Mouse (Mus musculus) Patski (cell line): ENCODE results near the gene Srek1ip1. TPM values are rescaled to one million over a fixed set of nuclear protein-coding genes. Genes with fewer than 3 reads are reported as not detected.

ENCODE experiments used
- ATAC-seq: fragments of 100-300 bp; one replicate; pipeline ENCODE4 v1.8.0; 2021
- CTCF ChIA-PET: fragments of 350-600 bp; sonication (Branson Sonifier 250); formaldehyde crosslinking; loops from one replicate; lab custom pipeline; 2022; ENCODE audit warnings: inconsistent platforms; lab: Charles Lee
- POLR2A ChIA-PET: fragments of 350-600 bp; sonication (Branson Sonifier 250); formaldehyde crosslinking; loops from one replicate; lab custom pipeline; 2022; ENCODE audit warnings: antibody characterized with exemption, inconsistent platforms; lab: Charles Lee
- DNase-seq: peaks from one replicate; pipeline ENCODE4 v3.0.0-alpha.2; 2011; ENCODE audit warnings: low read depth, low spot score
- H3K27me3 ChIP-seq: fragments of 371-371 bp; one replicate; pipeline ENCODE4 v1.5.1; 2021
- CTCF ChIP-seq: fragments of 100-300 bp; IDR thresholded peaks from one replicate; pipeline ENCODE4 v1.5.1; 2021
- in situ Hi-C: fragments of 300-500 bp; cut with MboI; formaldehyde crosslinking; loops from 3 replicates; pipeline ENCODE4 v1.11.1; 2018; ENCODE audit warnings: low pct_unique_long_range_greater_than_20kb, mixed read lengths
- polyA plus RNA-seq: library from polyadenylated mRNA; unstranded; gene quantifications from one replicate; pipeline ENCODE4 v1.2.3, GENCODE M21; 2021

The Srek1ip1 gene
- polyA plus RNA-seq, 1 experiment from 2014 or later, result 38.4 TPM

DNA sequence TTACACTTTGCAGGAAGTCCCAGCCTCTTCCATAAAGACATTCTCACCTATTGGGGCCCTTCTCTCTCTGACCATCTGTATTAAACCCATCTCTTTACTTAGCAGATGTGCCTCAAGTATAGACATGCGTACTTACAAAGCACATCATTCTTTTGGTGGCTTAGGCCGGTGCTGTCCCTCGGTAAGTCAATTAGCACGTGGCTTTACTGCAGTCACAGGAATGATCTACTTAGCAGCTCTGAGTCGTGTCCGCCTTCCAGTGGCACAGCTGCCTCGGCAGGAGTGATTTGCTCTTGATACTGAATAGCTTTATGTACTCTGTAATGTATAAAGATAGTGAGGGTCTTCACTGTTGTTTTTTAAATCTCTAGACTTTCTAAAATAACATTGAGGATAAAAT lies 45.3 kb downstream of the Srek1ip1 start:
- H3K27me3 ChIP-seq, result no peaks in the 10 kb centered on the region
- POLR2A ChIA-PET, result interaction anchor here (0.6 kb wide), 1 partner anchor 27 kb away, joined by 3 read pairs; no protein-coding TSS in a partner anchor
- no peak for DNase-seq
- CTCF ChIA-PET, result no interaction called here
- no peak for TF ChIP-seq CTCF
- in situ Hi-C loops, result no loop called here
- no peak for ATAC-seq

DNA sequence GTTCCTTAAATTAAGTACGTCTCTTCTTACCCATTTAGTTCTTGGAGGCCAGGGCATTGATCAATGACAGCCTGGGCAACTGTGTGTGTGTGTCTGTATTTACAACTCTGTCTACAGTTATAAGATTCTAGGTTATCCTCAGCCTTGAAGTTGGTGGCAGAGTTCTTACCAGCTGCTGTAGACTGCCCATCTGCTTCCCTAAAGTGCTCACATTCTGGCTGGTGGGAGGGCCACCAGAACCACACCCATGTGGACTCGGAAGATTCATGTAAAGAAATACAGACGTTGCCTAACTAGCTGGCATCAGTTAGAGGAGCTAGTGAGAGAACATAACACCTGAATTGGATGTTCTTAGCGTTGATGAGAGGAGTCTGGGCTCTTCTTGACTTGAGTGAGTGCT lies 49.7 kb downstream of the Srek1ip1 start:
- H3K27me3 ChIP-seq, result no peaks in the 10 kb centered on the region
- ChIA-PET POLR2A (no interaction called here), CTCF (interaction anchor here (1.0 to 1.1 kb wide), 2 partner anchors 10 to 23 kb away, joined by 3 read pairs; no protein-coding TSS in a partner anchor)
- in situ Hi-C loops, result no loop called here
- DNase-seq (no peak), ATAC-seq (no peak)
- TF ChIP-seq CTCF, result no peak

DNA sequence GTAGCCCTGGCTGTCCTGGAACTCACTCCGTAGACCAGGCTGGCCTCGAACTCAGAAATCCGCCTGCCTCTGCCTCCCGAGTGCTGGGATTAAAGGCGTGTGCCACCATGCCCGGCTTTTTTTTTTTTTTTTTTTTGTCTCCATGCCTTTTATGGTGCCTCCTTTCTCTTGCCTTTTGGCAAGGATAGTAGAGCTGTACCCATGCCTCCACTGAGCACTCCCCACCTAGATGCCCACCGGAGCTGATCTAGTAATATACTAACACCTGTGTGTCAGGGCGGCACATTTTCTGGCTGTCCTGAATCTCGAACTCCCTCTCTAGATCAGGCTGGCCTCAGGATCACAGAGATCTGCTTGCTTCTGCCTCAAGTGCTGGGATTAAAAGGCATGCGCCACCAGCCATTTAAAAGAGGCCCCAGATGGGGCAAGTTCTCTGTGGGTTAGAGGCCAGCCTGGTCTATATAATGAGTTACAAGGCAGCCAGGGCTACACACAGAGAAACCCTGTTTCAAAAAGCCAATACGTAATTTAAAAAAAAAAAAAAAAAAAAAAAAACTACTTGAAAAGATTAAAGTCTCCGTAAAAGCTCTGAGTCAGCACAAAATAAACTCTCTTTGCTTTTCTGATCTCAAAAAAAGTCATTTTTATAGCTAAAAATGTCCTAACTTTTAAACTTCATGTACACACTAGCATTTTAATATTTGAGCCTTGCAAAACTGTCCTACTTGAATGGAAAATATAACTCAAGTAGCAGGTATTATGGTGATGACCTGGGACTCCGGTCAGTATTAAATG lies 51.2 kb downstream of the Srek1ip1 start:
- CTCF ChIA-PET, result interaction anchor here (1.2 kb wide), 1 partner anchor 38 kb away, joined by 3 read pairs; no protein-coding TSS in a partner anchor
- in situ Hi-C loops, result no loop called here
- POLR2A ChIA-PET, result no interaction called here
- no peak for ATAC-seq
- H3K27me3 ChIP-seq, result no peaks in the 10 kb centered on the region
- no peak for DNase-seq
- no peak for TF ChIP-seq CTCF

DNA sequence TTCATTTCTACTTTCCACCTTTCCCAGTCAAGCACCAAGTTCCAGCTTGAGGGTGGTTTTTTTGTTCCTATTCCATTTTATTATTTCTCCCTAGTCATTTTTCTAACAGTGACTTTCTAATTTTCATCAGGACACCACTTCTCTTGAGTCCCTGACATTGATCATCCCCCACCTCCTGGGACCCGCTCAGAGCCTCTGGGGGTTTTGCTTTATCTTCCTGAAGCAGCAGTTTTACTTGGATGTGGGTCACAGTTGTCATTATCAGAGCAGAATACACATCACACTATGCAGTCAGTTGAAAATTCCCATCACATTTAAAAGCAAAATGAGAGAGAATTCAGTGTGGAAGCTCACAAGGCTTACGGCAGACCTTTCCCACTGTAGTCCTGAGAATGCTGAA lies 61.4 kb downstream of the Srek1ip1 start:
- POLR2A ChIA-PET, result no interaction called here
- DNase-seq, result no peak
- H3K27me3 ChIP-seq, result peaks cover 29% of the 10 kb centered on the region
- no peak for ATAC-seq
- CTCF ChIA-PET, result no interaction called here
- TF ChIP-seq CTCF, result no peak
- in situ Hi-C loops, result no loop called here

DNA sequence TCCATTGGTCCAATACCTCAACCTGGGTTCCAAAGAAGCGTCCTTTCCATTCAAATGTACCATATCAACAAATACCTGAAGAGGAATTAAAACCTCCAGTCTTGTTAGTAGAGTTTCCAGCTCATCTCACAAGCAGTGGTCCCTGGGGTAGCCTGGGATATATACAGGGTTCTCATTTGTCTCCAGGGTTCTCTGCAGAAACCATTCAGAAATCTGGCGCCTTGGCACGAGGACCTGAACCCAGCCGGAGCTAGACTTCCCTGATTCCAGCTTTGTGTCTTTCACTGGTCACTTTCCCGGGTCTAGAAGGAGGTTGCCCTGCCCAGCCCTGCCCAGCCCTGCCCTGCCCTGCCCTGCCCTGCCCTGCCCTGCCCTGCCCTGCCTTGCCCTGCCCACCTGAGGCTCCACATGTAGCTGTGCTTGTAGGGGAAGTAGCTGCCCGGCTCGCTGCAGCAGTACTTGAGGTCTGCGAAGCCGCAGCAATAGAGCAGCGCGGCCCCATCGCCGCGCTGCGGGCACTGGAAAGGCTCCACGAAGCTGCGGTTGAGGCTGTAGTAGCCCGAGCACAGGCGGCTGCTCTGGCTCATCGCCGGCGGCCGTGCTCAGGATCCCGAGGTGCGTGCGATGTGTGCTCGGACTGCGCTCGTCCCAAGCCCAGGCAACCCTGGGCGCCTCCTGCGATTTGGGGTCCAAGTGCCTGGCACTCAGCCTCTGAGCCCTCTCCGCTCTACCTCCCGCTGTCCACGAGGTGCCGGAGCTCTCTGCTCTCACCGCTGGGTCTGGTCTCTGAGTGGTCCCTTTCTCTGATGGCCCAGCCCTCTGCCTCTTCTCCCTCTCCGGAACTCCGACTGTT lies 71.1 kb downstream of the Srek1ip1 start, which contains the start of gene Shisal2b:
Shisal2b (minus strand) TSS at position 767 of the 853 bp plus-strand sequence.
- TF ChIP-seq CTCF, result no peak
- DNase-seq, result no peak
- ChIA-PET POLR2A (no interaction called here), CTCF (interaction anchor here (1.5 kb wide), 1 partner anchor 8 kb away, joined by 5 read pairs; no protein-coding TSS in a partner anchor)
- H3K27me3 ChIP-seq, result peaks cover 21% of the 10 kb centered on the region
- in situ Hi-C loops, result no loop called here
- peak; percentile 74 for ATAC-seq

DNA sequence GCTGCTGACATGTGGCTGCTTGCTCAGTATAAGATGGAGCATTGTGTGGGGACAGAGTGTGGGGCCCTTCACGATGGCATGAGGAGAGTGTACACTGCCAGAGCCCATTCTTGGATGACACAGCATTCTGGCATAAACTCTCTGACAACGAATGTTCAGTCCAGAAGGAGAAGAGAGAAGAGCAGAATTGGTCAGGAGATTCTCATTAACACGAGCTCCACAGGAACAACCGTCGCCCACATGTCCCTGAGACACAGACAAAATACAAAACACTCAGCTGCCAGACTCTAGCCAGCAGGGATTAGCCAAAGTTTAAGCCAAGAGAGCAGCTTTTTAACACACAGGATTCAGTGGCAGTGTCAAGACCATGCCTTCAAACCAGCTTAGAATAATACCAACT lies 74.4 kb downstream of the Srek1ip1 start:
- H3K27me3 ChIP-seq, result peaks cover 15% of the 10 kb centered on the region
- no peak for ATAC-seq
- CTCF ChIA-PET, result no interaction called here
- DNase-seq, result no peak
- in situ Hi-C loops, result no loop called here
- TF ChIP-seq CTCF, result no peak
- POLR2A ChIA-PET, result no interaction called here

DNA sequence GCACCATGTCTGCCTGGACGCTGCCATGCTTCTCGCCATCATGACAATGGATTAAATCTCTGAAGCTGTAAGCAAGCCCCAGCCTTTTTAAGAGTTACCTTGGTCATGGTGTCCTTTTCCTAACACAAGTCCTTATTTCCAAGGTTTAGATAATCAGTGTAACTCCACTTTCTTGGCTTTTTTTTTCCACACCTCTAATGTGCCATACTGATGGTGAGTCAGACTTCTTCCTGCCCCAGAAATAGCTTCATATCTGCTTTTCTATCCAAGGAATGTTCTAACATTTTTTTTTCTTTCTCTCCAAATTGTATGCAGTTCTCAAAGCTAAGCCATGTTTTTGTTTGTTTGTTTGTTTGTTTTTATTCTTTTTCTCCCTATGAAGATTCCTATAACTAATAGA lies 77.6 kb downstream of the Srek1ip1 start:
- no peak for TF ChIP-seq CTCF
- POLR2A ChIA-PET, result no interaction called here
- ATAC-seq (no peak), DNase-seq (no peak)
- peaks cover 5% of the 10 kb centered on the region for H3K27me3 ChIP-seq
- in situ Hi-C loops, result no loop called here
- CTCF ChIA-PET, result no interaction called here

DNA sequence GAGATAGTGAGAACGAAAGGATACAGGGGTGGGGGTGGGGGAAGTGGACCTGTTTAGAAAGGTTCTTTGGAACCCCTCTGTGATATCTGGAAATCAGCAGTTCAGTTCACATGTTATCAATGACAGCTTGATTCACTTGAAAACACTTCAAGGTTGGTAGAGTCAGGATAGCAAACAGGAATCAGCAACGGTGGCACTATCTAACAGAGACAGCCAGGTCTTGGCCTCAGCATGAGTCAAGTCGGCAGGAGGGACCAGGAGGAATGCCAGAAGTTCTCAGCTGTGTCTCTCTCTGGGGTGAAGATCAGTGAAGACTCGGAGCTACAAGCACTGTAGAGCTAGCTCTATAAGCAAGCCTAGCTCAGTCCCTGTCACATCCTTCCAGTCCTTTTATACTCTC lies 86.2 kb downstream of the Srek1ip1 start:
- ATAC-seq (no peak), DNase-seq (no peak)
- ChIA-PET CTCF (no interaction called here), POLR2A (no interaction called here)
- in situ Hi-C loops, result no loop called here
- H3K27me3 ChIP-seq, result peaks cover 46% of the 10 kb centered on the region
- no peak for TF ChIP-seq CTCF

DNA sequence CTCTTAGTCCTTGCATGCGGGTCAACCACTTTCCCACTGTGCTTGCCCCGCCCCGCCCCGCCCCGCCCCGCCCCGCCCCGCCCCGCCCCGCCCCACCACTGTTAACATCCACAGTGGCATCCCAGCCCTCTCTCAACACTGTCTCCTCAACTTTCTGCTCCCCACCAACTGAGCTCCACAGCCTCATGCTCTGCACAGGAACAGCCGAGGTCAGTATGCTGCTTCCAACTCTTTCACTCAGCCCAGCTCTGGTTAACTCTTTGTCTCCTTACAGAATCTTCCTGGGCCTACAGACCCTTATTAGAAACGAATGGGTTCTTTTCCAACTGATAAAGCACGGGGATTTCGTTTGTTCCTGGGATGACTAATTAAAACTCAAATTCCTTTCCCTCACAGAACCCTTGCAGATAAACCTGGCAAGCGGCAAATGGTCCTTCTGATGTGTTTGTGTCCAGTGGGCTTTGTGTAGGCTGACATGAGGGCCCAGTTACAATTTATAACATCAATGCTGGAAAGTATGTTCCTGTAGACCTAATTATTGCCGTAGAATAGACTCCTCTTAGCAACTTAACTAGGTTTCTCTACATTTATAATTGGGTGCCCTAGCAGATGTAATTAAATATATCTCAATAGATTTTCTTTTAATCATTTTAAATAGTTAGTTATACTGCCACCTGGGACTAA lies 91.4 kb downstream of the Srek1ip1 start:
- POLR2A ChIA-PET, result no interaction called here
- CTCF ChIA-PET, result no interaction called here
- ATAC-seq (no peak), DNase-seq (no peak)
- TF ChIP-seq CTCF, result no peak
- in situ Hi-C loops, result no loop called here
- peaks cover 42% of the 10 kb centered on the region for H3K27me3 ChIP-seq

DNA sequence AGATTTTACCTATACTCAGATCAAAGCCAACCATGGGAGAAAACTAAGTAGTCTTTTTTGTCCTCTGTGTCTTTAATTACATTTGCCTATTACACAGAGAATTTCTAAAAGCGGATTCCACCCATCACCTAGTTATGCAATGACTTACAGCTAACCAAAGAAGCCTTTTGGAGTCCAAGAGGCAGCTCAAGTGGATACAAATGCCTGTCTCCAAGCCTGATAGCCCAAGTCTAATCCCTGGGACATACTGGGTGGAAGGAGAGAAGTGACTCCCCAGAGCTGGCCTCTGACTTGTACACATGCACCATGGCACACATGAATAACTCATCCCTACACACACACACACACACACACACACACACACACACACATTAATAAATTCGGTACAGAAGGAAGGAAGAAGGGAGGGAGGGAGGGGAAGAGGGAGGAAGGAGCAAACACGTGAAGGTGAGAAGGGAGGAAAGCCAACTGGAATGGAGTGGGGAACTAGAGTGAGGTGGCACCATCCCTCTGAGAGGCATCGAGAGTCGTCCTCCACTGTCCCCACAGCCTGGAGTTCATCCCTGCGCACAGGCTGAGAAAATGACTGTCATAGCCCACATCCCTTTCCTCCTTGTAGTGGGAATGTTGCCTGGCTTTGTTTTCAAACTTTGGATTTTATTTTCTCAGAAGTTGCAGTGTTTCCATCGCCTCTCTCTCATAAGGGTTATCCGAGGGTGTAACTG lies 94.2 kb downstream of the Srek1ip1 start:
- DNase-seq (no peak), ATAC-seq (no peak)
- POLR2A ChIA-PET, result interaction anchor here (0.8 kb wide), 1 partner anchor 34 kb away, joined by 3 read pairs; no protein-coding TSS in a partner anchor
- peaks cover 20% of the 10 kb centered on the region for H3K27me3 ChIP-seq
- CTCF ChIA-PET, result no interaction called here
- in situ Hi-C loops, result no loop called here
- no peak for TF ChIP-seq CTCF

Other genes with a start within 250 kb of the Srek1ip1 start
- gene Cwc27, start 24.7 kb downstream of the Srek1ip1 start, polyA plus RNA-seq, result 27.1 TPM
- gene Shisal2b, start 71.4 kb downstream of the Srek1ip1 start, polyA plus RNA-seq, result 0.08 TPM